8 mouse cellular contexts compared by ENCODE assay signal in the genomic region with DNA sequence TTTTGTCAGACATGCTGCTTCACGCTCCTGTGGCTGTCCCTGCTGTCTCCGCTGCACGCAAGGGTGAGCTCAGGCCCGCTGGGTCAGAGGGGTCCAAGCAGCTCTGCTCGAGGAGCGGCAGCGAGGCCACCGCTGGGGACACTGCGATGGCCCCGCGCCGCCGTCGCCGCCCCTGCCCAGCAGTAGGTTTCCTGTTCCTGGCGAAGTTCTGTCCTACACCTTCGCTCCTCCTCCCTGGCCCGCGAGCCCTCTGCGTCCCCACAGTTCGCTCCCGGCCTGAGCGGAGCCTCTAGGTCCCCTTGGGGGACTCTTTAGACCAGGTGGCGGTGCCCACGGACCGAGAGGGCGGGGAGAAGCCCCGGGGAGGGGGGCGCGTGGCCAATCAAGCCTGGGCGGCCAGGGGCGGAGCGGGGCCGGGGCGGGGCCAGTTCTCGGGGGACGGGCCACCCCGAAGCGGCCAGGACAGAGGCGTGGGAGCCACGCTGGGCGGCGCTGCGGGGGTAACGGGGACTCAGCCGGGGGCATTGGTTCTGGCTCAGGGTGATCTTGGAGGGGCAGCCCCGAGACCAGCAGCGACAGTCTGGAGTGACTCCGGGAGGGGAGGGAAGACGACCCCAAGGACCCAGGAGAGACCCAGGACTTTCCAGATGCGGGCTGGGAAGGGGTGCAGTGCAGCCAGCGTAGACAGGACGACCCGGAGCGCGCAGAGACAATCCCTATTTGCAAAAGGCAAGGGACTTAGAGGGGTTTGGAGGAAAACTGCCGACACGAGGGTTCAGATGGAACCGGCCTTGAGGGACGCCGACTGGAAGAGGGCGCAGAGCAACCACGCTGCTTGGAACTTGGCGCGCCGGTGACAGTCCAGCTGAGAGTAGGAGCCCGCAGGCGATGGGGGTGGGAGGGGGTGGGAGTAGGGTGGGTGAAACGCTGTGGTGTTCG. TPM values are rescaled to one million over a fixed set of nuclear protein-coding genes. Genes with fewer than 3 reads are reported as not detected.
DNase-seq lines count a peak whose midpoint lies in the region; ATAC-seq and TF ChIP-seq lines count a peak whose summit lies in the region.

A gene (minus strand): TSS at position 358 of the 939 bp plus-strand sequence.

- H3K9me3 ChIP-seq in E14TG2a.4 (ENCODE audit: low read length), result no peaks in the 10 kb centered on the region
- H3K9me3 ChIP-seq in forebrain, embryonic 12.5 days, result no peaks in the 10 kb centered on the region
- H3K9me3 ChIP-seq in heart, embryonic 16.5 days (replicated peaks; ENCODE audit: control insufficient read depth, low read length), result no peaks in the 10 kb centered on the region
- H3K9me3 ChIP-seq in liver, postnatal 0 days (ENCODE audit: low read length), result no peaks in the 10 kb centered on the region
- H3K9me3 ChIP-seq in neural tube, embryonic 13.5 days, result no peaks in the 10 kb centered on the region

- peak within 1 kb of the TSS; percentile 62 for H3K9ac ChIP-seq in forebrain, embryonic 12.5 days
- peak within 1 kb of the TSS; percentile 97 for H3K9ac ChIP-seq in heart, embryonic 16.5 days (ENCODE audit: low read length)
- peak within 1 kb of the TSS; percentile 75 for H3K9ac ChIP-seq in liver, postnatal 0 days (replicated peaks)
- peak within 1 kb of the TSS; percentile 72 for H3K9ac ChIP-seq in neural tube, embryonic 13.5 days

- no peak for TF ChIP-seq CTCF in E14TG2a.4 (conservative IDR thresholded peaks at IDR 0.05; ENCODE audit: low read length)
- peak; percentile 38 for TF ChIP-seq CTCF in liver, postnatal 0 days (IDR thresholded peaks at IDR 0.05; ENCODE audit: low read depth)

- under 1% methylated on average over 64 of the region's 70 CpGs for WGBS in forebrain, embryonic 12.5 days
- under 1% methylated on average over 68 of the region's 70 CpGs for WGBS in heart, embryonic 16.5 days
- WGBS in liver, postnatal 0 days (ENCODE audit: insufficient replicate concordance), result 1% methylated on average over 62 of the region's 70 CpGs
- 1% methylated on average over 67 of the region's 70 CpGs for WGBS in neural tube, embryonic 13.5 days

- peaks cover 10% of the 10 kb centered on the region for H3K4me1 ChIP-seq in E14TG2a.4 (replicated peaks; ENCODE audit: low read depth, low read length)
- peaks cover 18% of the 10 kb centered on the region for H3K4me1 ChIP-seq in forebrain, embryonic 12.5 days
- H3K4me1 ChIP-seq in heart, embryonic 16.5 days (ENCODE audit: control insufficient read depth, insufficient read depth, low read length), result peaks cover 31% of the 10 kb centered on the region
- H3K4me1 ChIP-seq in liver, postnatal 0 days (ENCODE audit: insufficient read depth), result peaks cover 18% of the 10 kb centered on the region
- peaks cover 23% of the 10 kb centered on the region for H3K4me1 ChIP-seq in neural tube, embryonic 13.5 days (replicated peaks)

- H3K27me3 ChIP-seq in E14TG2a.4 (ENCODE audit: insufficient read depth, low read length), result peaks cover 49% of the 10 kb centered on the region
- peaks cover 53% of the 10 kb centered on the region for H3K27me3 ChIP-seq in forebrain, embryonic 12.5 days
- H3K27me3 ChIP-seq in heart, embryonic 16.5 days (ENCODE audit: control insufficient read depth, insufficient read depth, low read length), result no peaks in the 10 kb centered on the region
- H3K27me3 ChIP-seq in liver, postnatal 0 days (ENCODE audit: insufficient read depth, low read length), result no peaks in the 10 kb centered on the region
- peaks cover 33% of the 10 kb centered on the region for H3K27me3 ChIP-seq in neural tube, embryonic 13.5 days

- peak; percentile 69 for DNase-seq in c-Kit-positive CD71-positive TER-119-positive erythroid progenitor cells, embryonic 14.5 days (ENCODE audit: low spot score)
- DNase-seq in kidney, postnatal 36 days, result peak; percentile 94 to 97
- peak; percentile 92 for DNase-seq in liver, postnatal 0 days
- DNase-seq in testis, postnatal 10 days (ENCODE audit: low spot score), result peak; percentile 92

- peak within 1 kb of the TSS; percentile 98 for H3K4me2 ChIP-seq in forebrain, embryonic 12.5 days
- peak within 1 kb of the TSS; percentile 95 for H3K4me2 ChIP-seq in heart, embryonic 16.5 days (ENCODE audit: low read depth, low read length)
- peak within 1 kb of the TSS; percentile 93 for H3K4me2 ChIP-seq in liver, postnatal 0 days (ENCODE audit: low read depth, low read length)
- H3K4me2 ChIP-seq in neural tube, embryonic 13.5 days, result peak within 1 kb of the TSS; percentile 99

- no peaks in the 10 kb centered on the region for H3K36me3 ChIP-seq in E14TG2a.4 (ENCODE audit: insufficient read depth, low read length)
- H3K36me3 ChIP-seq in forebrain, embryonic 12.5 days (replicated peaks), result no peaks in the 10 kb centered on the region
- H3K36me3 ChIP-seq in heart, embryonic 16.5 days (ENCODE audit: control insufficient read depth, insufficient read depth), result no peaks in the 10 kb centered on the region
- H3K36me3 ChIP-seq in liver, postnatal 0 days (replicated peaks; ENCODE audit: insufficient read depth, low read length), result no peaks in the 10 kb centered on the region
- H3K36me3 ChIP-seq in neural tube, embryonic 13.5 days, result no peaks in the 10 kb centered on the region

- H3K4me3 ChIP-seq in E14TG2a.4 (replicated peaks; ENCODE audit: low read length), result peak within 1 kb of the TSS; percentile 86
- H3K4me3 ChIP-seq in forebrain, embryonic 12.5 days (replicated peaks), result peak within 1 kb of the TSS; percentile 67
- H3K4me3 ChIP-seq in heart, embryonic 16.5 days (ENCODE audit: low read length), result peak within 1 kb of the TSS; percentile 85
- peak within 1 kb of the TSS; percentile 65 for H3K4me3 ChIP-seq in liver, postnatal 0 days (ENCODE audit: low read depth, low read length)
- peak within 1 kb of the TSS; percentile 62 for H3K4me3 ChIP-seq in neural tube, embryonic 13.5 days

- no peak within 1 kb of the TSS for H3K27ac ChIP-seq in forebrain, embryonic 12.5 days
- peak within 1 kb of the TSS; percentile 94 for H3K27ac ChIP-seq in heart, embryonic 16.5 days (ENCODE audit: low read length)
- peak within 1 kb of the TSS; percentile 94 for H3K27ac ChIP-seq in liver, postnatal 0 days (ENCODE audit: low read depth)
- peak within 1 kb of the TSS; percentile 52 for H3K27ac ChIP-seq in neural tube, embryonic 13.5 days (replicated peaks)

- TF ChIP-seq EP300 in liver, postnatal 0 days (IDR thresholded peaks at IDR 0.05; ENCODE audit: low read depth), result 0 out of 2 replicates have a peak, but pooled peaks have one; percentile 31

- ATAC-seq in forebrain, embryonic 12.5 days (ENCODE audit: low FRiP score), result peak; percentile 93
- peak; percentile 96 for ATAC-seq in heart, embryonic 16.5 days (replicated peaks; ENCODE audit: extremely low read depth, insufficient read depth, low FRiP score)
- ATAC-seq in liver, postnatal 0 days, result peak; percentile 93
- ATAC-seq in neural tube, embryonic 13.5 days (ENCODE audit: low read depth), result peak; percentile 95

RNA-seq across cellular contexts. Expression of the gene that starts here (rescaled TPM):
- 3.0 and 3.4 TPM in 2 replicates for polyA plus RNA-seq in forebrain, embryonic 12.5 days (2016; fragmentation: Nextera tagmentation; extraction: Ambion mirVana)
- 39.4 and 49.4 TPM in 2 replicates for polyA plus RNA-seq in heart, embryonic 16.5 days (2015; fragmentation: Nextera tagmentation; extraction: Ambion mirVana)
- 13.8 and 15.2 TPM in 2 replicates for polyA plus RNA-seq in liver, postnatal 0 days (2015; fragmentation: Nextera tagmentation; extraction: Ambion mirVana)
- polyA plus RNA-seq in neural tube, embryonic 13.5 days (2015; fragmentation: Nextera tagmentation; extraction: Ambion mirVana), result 5.5 and 9.6 TPM in 2 replicates
